Comparison of ENCODE assay signal across 10 mouse cellular contexts in the genomic region with DNA sequence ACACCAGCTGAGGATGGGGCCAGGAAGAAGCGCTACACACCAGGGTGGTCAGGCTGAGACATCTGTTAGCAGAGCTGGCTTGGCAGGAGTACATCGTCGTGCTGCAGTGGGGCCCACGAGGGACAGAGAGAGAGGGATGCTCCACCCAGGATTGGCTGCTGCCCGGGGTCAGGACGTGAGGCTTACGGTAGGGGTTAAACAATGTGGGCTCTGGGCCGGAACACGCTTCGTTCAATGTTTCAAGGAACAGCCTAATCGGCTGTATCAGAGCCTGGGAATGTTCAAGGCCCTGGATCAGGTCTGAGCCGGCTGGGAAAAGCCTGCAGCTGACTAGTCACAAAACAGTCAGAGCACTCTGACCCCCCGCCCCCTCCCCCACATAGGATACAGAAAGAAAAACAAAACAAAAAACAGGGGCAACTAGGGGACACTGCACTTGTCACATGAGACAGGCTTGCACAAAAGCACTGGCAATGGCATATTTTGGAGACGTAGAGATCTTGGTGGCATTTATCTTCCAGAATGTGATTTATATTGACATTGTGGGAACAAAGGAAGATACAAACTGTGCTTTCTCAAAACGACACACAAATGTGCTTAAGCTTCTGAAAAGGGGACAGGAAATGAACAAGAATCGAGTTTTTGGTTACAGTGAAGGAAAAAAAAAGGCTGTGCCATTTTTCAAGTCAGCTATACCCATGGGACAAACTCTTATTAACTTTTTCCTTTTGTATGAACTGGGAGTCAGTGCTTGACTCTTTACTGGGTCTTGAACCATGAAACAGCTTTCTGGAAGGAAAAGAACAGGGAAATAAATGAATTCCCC. TPM values are rescaled to one million over a fixed set of nuclear protein-coding genes. Genes with fewer than 3 reads are reported as not detected.
DNase-seq lines count a peak whose midpoint lies in the region; ATAC-seq and TF ChIP-seq lines count a peak whose summit lies in the region.
"Had no signal": no experiment of that assay in that cellular context is flagged by ENCODE, and none has a peak within 500 bp of the region (broad histone marks: within the 10 kb centered on the region; RNA-seq: fewer than 3 reads in every experiment).

No protein-coding gene starts in this region.

- intact Hi-C loops in left cerebral cortex, postnatal 36 days (cut with DNase I), result no loop called here

- no peak for TF ChIP-seq CTCF in lung, adult 2 months (IDR thresholded peaks at IDR 0.05; ENCODE audit: insufficient read depth, low read length)

- WGBS in lung, embryonic 16.5 days, result 12% methylated on average over 16 of the region's 16 CpGs
- 21% methylated on average over 16 of the region's 16 CpGs for WGBS in lung, adult 2 months
- 4% methylated on average over 16 of the region's 16 CpGs for whole genome bisulfite sequencing in embryonic facial prominence, embryonic 11.5 days
- 24% methylated on average over 16 of the region's 16 CpGs for WGBS in heart, embryonic 12.5 days
- 4% methylated on average over 16 of the region's 16 CpGs for WGBS in kidney, embryonic 15.5 days

- no peak overlapping the region for H3K4me3 ChIP-seq in lung, embryonic 16.5 days (ENCODE audit: low read length)
- H3K4me3 ChIP-seq in lung, adult 2 months (replicated peaks; ENCODE audit: extremely low read depth, low read depth, low read length), result no peak overlapping the region
- H3K4me3 ChIP-seq in embryonic facial prominence, embryonic 11.5 days (ENCODE audit: low read depth, low read length), result no peak overlapping the region
- H3K4me3 ChIP-seq in heart, embryonic 12.5 days, result no peak overlapping the region
- no peak overlapping the region for H3K4me3 ChIP-seq in kidney, embryonic 15.5 days (replicated peaks)
- H3K4me3 ChIP-seq: liver, embryonic 13.5 days had no signal

- H3K9ac ChIP-seq in lung, embryonic 16.5 days (ENCODE audit: low read length), result no peak overlapping the region
- peak overlapping the region; percentile 33; the same call in 1 of the 2 replicates for H3K9ac ChIP-seq in embryonic facial prominence, embryonic 11.5 days (replicated peaks; ENCODE audit: low read length)
- H3K9ac ChIP-seq in heart, embryonic 12.5 days, result peak overlapping the region; percentile 61
- 0 out of 2 replicates have a peak overlapping the region, but pooled peaks have one; percentile 1 for H3K9ac ChIP-seq in kidney, embryonic 15.5 days
- H3K9ac ChIP-seq: liver, embryonic 13.5 days had no signal

- H3K27ac ChIP-seq in lung, embryonic 16.5 days (ENCODE audit: low read length), result peak overlapping the region; percentile 54
- H3K27ac ChIP-seq in embryonic facial prominence, embryonic 11.5 days (replicated peaks; ENCODE audit: low read depth, low read length), result peak overlapping the region; percentile 47
- peak overlapping the region; percentile 59 for H3K27ac ChIP-seq in heart, embryonic 12.5 days (ENCODE audit: poor library complexity, severe bottlenecking)
- peak overlapping the region; percentile 90 for H3K27ac ChIP-seq in kidney, embryonic 15.5 days
- H3K27ac ChIP-seq: liver, embryonic 13.5 days had no signal

- no peaks in the 10 kb centered on the region for H3K27me3 ChIP-seq in lung, embryonic 16.5 days (ENCODE audit: control insufficient read depth, insufficient read depth, low read depth, low read length)
- H3K27me3 ChIP-seq in embryonic facial prominence, embryonic 11.5 days (ENCODE audit: control insufficient read depth, insufficient read depth, low read length), result no peaks in the 10 kb centered on the region
- no peaks in the 10 kb centered on the region for H3K27me3 ChIP-seq in heart, embryonic 12.5 days (replicated peaks)
- no peaks in the 10 kb centered on the region for H3K27me3 ChIP-seq in kidney, embryonic 15.5 days
- H3K27me3 ChIP-seq: liver, embryonic 13.5 days had no signal

- ATAC-seq in lung, embryonic 16.5 days (ENCODE audit: low read depth), result peak; percentile 67
- peak; percentile 78 for ATAC-seq in embryonic facial prominence, embryonic 11.5 days (replicated peaks; ENCODE audit: insufficient number of reproducible peaks, low FRiP score, low TSS enrichment, low read depth)
- ATAC-seq in heart, embryonic 12.5 days (ENCODE audit: insufficient number of reproducible peaks, low FRiP score), result peak; percentile 55
- ATAC-seq in kidney, embryonic 15.5 days (replicated peaks; ENCODE audit: low FRiP score), result peak; percentile 87

- H3K4me2 ChIP-seq in lung, embryonic 16.5 days (ENCODE audit: low read depth, low read length), result no peak overlapping the region
- H3K4me2 ChIP-seq in embryonic facial prominence, embryonic 11.5 days (ENCODE audit: low read depth, low read length), result no peak overlapping the region
- peak overlapping the region; percentile 40; the same call in 1 of the 2 replicates for H3K4me2 ChIP-seq in heart, embryonic 12.5 days
- H3K4me2 ChIP-seq in kidney, embryonic 15.5 days, result peak overlapping the region; percentile 27
- H3K4me2 ChIP-seq: liver, embryonic 13.5 days had no signal

- no peaks in the 10 kb centered on the region for H3K9me3 ChIP-seq in lung, embryonic 16.5 days (ENCODE audit: control insufficient read depth, low read length)
- no peaks in the 10 kb centered on the region for H3K9me3 ChIP-seq in embryonic facial prominence, embryonic 11.5 days (replicated peaks; ENCODE audit: control insufficient read depth, low read length)
- H3K9me3 ChIP-seq in heart, embryonic 12.5 days (replicated peaks), result no peaks in the 10 kb centered on the region
- H3K9me3 ChIP-seq in kidney, embryonic 15.5 days (replicated peaks), result no peaks in the 10 kb centered on the region
- H3K9me3 ChIP-seq: liver, embryonic 13.5 days had no signal

- no peak for DNase-seq in lung, adult 2 months
- DNase-seq in embryonic facial prominence, embryonic 11.5 days (ENCODE audit: low spot score), result peak; percentile 81
- DNase-seq in neural tube, embryonic 10.5 days (ENCODE audit: extremely low spot score, low spot score), result peak; percentile 77
- no peak for DNase-seq in right cerebral cortex, postnatal 14 days
- no peak for DNase-seq in left cerebral cortex, postnatal 36 days (ENCODE audit: low spot score in 2 of 2)
- DNase-seq: liver, embryonic 13.5 days had no signal

- H3K4me1 ChIP-seq in lung, embryonic 16.5 days (replicated peaks; ENCODE audit: control insufficient read depth, insufficient read depth, low read length), result peaks cover 16% of the 10 kb centered on the region
- H3K4me1 ChIP-seq in lung, adult 2 months (ENCODE audit: control insufficient read depth, insufficient read depth, low read length), result peaks cover 8% of the 10 kb centered on the region
- H3K4me1 ChIP-seq in embryonic facial prominence, embryonic 11.5 days (ENCODE audit: control insufficient read depth, insufficient read depth, low read length), result peaks cover 5% of the 10 kb centered on the region
- peaks cover 28% of the 10 kb centered on the region for H3K4me1 ChIP-seq in heart, embryonic 12.5 days (replicated peaks)
- H3K4me1 ChIP-seq in kidney, embryonic 15.5 days, result peaks cover 42% of the 10 kb centered on the region

- TF ChIP-seq POLR2A in lung, adult 2 months (IDR thresholded peaks at IDR 0.05; ENCODE audit: borderline replicate concordance, extremely low read depth, low read depth, low read length), result no peak

- no peaks in the 10 kb centered on the region for H3K36me3 ChIP-seq in lung, embryonic 16.5 days (ENCODE audit: control insufficient read depth, insufficient read depth, low read length)
- no peaks in the 10 kb centered on the region for H3K36me3 ChIP-seq in embryonic facial prominence, embryonic 11.5 days (replicated peaks; ENCODE audit: control insufficient read depth, insufficient read depth, low read depth, low read length)
- no peaks in the 10 kb centered on the region for H3K36me3 ChIP-seq in heart, embryonic 12.5 days
- no peaks in the 10 kb centered on the region for H3K36me3 ChIP-seq in kidney, embryonic 15.5 days
- H3K36me3 ChIP-seq: liver, embryonic 13.5 days had no signal

RNA-seq across cellular contexts. Expression of gene Laptm4a, which starts 8.4 kb away (rescaled TPM):
- 334 and 336 TPM in 2 replicates for polyA plus RNA-seq in lung, embryonic 16.5 days (2015; fragmentation: Nextera tagmentation; extraction: Ambion mirVana)
- polyA plus RNA-seq in lung, adult 2 months (2012; rRNA removed), result 330 and 363 TPM in 2 replicates
- 224 and 243 TPM in 2 replicates for polyA plus RNA-seq in embryonic facial prominence, embryonic 11.5 days (2014; fragmentation: Nextera tagmentation; extraction: Ambion mirVana)
- 295 and 302 TPM in 2 replicates for polyA plus RNA-seq in heart, embryonic 12.5 days (2016; fragmentation: Nextera tagmentation; extraction: Ambion mirVana)
- polyA plus RNA-seq in kidney, embryonic 15.5 days (2015; fragmentation: Nextera tagmentation; extraction: Ambion mirVana), result 338 and 401 TPM in 2 replicates
- total RNA-seq in left cerebral cortex, postnatal 36 days (2021), result 100 to 1,000 TPM; 169 to 179 TPM

RNA-seq across cellular contexts. Expression of gene Matn3, which starts 34.7 kb away (rescaled TPM):
- polyA plus RNA-seq in lung, embryonic 16.5 days (2015; fragmentation: Nextera tagmentation; extraction: Ambion mirVana), result 3.3 and 3.7 TPM in 2 replicates
- 0.07 TPM in 1 of 2 replicates, not detected in the other for polyA plus RNA-seq in lung, adult 2 months (2012; rRNA removed)
- polyA plus RNA-seq in embryonic facial prominence, embryonic 11.5 days (2014; fragmentation: Nextera tagmentation; extraction: Ambion mirVana), result 1.4 and 1.9 TPM in 2 replicates
- 0.77 and 0.78 TPM in 2 replicates for polyA plus RNA-seq in heart, embryonic 12.5 days (2016; fragmentation: Nextera tagmentation; extraction: Ambion mirVana)
- polyA plus RNA-seq in kidney, embryonic 15.5 days (2015; fragmentation: Nextera tagmentation; extraction: Ambion mirVana), result 0.27 and 0.60 TPM in 2 replicates
- not detected for total RNA-seq in left cerebral cortex, postnatal 36 days (2021)
- total RNA-seq: MEL had no signal

Comparison
In these comparisons a context has a peak if more than half of its experiments do, and no peak if none do; other contexts are left out.
1. H3K4me2 ChIP-seq: peak in heart, embryonic 12.5 days (single experiment) and kidney, embryonic 15.5 days (single experiment); none in lung, embryonic 16.5 days (single experiment) and embryonic facial prominence, embryonic 11.5 days (single experiment).
2. DNase-seq: peak in embryonic facial prominence, embryonic 11.5 days (single experiment) and neural tube, embryonic 10.5 days (single experiment); none in lung, adult 2 months (single experiment), right cerebral cortex, postnatal 14 days (single experiment) and left cerebral cortex, postnatal 36 days (0 of 2).
3. Peak in every context shown above with its lines, with median percentiles within 50 percentile points of each other: ATAC-seq and H3K27ac ChIP-seq.